Mouse (Mus musculus): ENCODE data around the gene Neu1.

GRCm38 (mm10) chr17:34953904-34954303 lies 22.9 kb downstream of the Neu1 start:
- TF ChIP-seq POLR2A (IDR thresholded peaks at IDR 0.05; ENCODE audit: borderline replicate concordance, control insufficient read depth, low read depth, low read length): no peak
- TF ChIP-seq CTCF (IDR thresholded peaks at IDR 0.05; ENCODE audit: control insufficient read depth, insufficient read depth, low read length): no peak
